Mouse (Mus musculus) fibroblast of lung, adult 2 months (primary cell): ENCODE measurements at regions not wholly inside any gene's neighbourhood (a gene's known extent, or its start where the extent isn't known, plus 50 kb on each side); places are given as distances from the start of the nearest gene placed in this dataset.
"Not testable (repeated sequence)": the region's sequence is repeated elsewhere in the genome, so short reads cannot be mapped to it uniquely, and the experiment has no call there.

Source experiments
- DNase-seq: peaks from one replicate; pipeline ENCODE4 v3.0.0-alpha.2; 2011; ENCODE audit warnings: low read depth

DNA sequence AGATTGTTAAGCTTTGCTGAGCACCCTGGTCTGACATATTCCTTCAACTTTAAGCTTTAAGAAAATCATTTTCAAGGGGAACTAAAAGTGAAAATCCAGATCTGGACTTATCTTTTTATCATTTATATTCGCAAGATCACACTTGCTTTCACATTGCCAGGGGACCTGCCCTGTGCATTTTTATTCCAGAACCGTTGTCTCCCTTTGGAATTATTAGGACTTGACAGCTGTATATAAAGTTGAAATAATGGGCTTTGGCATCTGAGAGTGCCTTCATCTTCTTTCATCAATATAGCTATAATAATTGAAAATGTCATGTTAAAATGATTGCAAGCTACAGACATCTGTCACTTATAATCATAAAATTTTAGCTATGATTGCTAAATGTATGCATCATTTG is 276.8 kb upstream of the Olfm3 start:
- DNase-seq, result no peak

- DNase-seq, result no peak
Measured at GRCm38 (mm10) chr3:114635362-114635761, 268.5 kb upstream of the Olfm3 start.

DNA sequence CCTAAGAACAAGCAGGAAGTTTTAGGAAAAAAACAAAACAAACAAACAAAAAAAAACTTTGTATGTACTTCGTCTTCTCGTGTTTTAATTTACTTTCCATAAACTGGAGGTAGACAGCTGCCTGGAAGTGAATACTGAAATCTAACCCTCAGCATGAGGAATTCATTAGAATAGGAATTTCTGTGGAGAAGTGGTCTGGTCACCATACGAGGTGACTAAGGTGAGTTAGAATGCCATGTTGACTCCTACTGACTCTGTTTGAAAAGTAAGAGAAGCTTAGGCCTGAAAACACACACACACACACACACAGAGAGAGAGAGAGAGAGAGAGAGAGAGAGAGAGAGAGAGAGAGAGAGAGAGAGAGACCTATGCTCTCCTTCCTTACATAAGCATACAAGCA is 255.9 kb upstream of the Olfm3 start:
- DNase-seq, result peak; percentile 10

- no peak for DNase-seq
Measured at GRCm38 (mm10) chr3:114697946-114698345, 205.9 kb upstream of the Olfm3 start.

- no peak for DNase-seq
Measured at GRCm38 (mm10) chr3:114725131-114725530, 178.7 kb upstream of the Olfm3 start.

GRCm38 (mm10) chr3:114736426-114736825 is 167.5 kb upstream of the Olfm3 start:
- no peak for DNase-seq

DNA sequence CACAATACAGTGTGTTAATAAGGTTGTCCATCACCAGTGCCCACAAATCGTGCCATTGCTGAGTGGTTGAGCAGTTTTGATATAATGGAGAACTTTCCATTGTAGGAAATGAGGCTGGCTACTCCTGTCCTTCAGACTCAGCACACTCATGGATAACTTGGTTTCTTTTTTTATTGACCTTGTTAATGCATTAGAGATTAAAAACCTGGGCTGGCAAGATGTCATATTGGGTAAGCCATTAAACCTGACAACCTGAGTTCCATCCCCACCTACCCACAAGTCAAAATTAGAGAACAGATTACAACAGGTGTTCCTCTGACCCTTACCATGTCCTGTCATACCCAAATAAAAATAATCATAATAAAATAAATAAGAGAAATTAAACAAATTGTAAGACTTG is 159.7 kb upstream of the Olfm3 start:
- no peak for DNase-seq

DNA sequence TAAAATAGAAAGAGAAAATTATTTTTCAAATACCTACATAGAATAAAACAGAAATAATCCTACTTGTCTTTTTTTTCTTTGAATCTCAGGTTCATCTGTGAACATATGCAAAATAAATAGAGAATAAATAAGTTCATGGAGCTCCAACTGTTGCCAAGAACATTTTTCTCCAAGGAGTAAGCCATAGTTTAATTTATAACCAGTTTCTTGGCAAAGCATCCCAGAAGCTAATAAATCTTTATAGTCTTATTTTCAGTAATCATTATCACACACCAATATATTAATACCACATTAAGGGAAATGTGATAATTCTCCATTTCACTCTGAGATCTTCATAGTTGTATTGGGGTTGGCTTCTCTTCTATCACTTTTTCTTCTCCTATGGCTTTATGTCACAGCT is 158.7 kb upstream of the Olfm3 start:
- DNase-seq, result no peak

GRCm38 (mm10) chr3:114757313-114757712 is 146.6 kb upstream of the Olfm3 start:
- DNase-seq, result no peak

DNA sequence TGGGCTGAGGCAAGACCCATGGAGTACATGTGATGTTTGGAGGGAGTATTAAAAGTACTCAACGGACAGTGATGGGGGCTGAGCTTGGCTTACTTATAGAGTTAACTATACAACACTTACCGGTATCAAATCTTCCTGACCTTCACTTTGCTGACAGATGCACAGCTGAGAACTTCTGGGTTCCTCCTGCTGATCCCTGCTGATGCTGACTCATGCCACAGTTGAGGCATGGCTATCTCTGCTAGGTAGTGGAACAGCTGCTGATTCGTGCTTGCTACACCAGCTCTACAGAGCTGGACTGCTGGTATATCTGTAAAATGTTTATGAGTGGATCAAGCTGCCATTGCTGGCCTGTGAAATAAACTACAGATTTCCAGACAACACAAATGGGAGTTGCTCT is 145.3 kb upstream of the Olfm3 start:
- DNase-seq, result no peak

DNA sequence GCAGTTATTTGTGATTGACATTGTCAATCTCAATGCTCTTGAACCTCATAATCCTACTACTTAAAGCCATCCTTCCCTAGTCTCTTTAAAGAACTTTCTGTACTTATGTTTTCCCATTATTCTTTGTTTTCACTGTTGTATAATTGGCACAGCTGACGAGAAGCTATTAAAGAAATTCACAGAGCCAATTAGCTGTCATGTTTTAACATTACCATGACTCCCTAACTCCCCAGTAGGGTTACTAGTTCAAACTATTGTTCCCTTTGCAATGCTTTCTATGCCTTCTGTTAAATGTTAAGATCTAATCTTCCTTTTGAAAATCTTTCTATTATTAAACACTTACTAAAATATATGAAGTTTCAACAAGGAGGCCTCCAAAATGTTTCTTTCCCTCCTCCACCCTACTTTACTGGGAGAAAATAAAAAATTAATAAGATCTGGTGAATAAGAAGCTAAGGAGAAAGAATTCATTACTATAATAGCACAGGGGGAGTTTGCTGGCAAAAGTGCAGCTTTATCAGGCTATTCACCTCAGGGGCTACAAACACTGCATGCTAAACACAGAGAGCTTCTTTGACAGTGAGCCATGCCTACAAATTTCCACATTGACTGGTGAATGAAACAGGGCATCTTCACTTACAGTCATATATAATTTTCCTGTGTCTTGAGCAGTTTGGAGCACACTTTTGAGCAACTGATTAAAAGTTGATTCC is 144.4 kb upstream of the Olfm3 start:
- DNase-seq, result no peak

DNA sequence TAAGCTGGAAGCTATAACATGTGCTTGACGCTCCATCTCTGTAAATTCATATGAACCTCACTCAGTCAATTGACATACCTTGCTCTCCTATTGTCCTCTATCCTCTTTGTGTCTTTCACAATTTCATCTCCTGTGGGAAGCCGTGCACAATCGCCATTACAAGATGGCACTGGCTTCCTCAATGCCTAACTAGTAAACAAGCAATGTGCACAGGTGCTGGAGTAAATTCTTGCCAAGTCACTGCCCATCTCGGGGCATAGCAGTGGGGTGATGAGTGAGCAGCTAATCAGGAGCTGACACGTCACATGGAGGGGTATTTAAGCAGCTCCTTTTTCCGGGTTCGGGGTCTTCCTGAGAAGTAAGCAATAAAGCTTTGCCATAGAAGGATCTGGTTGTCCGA is 141.5 kb upstream of the Olfm3 start:
- DNase-seq, result not testable (repeated sequence)

DNA sequence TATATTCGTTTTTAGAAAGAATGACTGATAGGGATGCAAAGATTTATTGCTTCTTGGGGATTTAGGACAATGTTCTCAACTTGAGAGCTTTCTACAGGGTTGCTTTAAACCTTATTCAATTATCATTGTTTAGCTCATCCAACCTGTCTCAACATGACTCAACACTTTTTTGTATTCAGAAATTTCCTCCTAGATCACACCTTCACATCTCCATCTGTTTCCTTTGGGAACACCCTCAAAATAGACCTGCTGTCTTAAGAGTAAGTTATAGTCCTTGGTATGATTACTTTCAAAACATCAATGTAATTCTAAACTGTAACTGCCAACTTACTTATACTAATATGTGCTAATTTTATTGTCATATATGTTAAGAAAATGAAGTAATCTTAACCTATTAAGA is 114.8 kb upstream of the Olfm3 start:
- no peak for DNase-seq

DNA sequence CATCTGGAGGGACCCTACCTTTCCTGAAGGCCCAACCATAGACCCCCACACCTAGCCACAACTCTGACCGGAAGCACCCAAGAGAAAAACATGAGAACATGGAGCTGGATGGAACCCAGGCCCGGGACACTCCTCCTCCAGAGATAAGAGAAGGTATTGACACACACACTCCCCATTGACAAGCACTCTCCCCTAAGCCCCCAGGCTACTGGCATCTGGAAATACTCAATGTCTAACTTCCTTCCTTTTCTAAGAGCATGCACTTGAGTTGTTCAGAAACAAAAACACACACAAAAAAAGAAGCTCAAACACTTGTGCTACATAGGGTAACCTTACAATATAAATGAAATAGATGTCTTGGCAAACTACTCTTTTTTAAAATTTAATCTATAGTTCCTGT is 113.9 kb upstream of the Olfm3 start:
- DNase-seq, result no peak

DNA sequence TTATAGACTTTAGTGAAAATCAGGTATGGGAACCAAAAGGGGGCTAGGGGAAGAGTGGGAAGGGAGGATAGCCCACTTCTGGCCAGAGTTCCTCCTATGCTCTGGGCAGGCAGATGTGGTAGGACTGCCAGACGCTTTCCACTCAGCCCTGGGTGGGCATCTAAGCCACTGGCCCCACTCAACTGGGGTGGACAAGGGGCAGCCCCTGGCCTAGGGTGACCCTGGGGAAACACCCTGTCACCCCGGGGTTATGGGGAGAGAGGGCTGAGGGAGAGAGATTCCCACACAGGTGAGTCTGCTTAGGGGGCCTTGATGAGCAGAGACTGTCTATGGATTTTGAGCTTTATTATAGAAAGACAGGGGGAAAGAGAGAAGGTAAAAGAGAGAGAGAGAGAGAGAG is 70.8 kb upstream of the Olfm3 start:
- no peak for DNase-seq
